Mouse (Mus musculus) heart, adult 8-10 months (tissue): Measurements from ENCODE around the gene Enkd1. TPM values are rescaled to one million over a fixed set of nuclear protein-coding genes. Genes with fewer than 3 reads are reported as not detected.

Experiments used
- DNase-seq: peaks from one replicate; pipeline ENCODE4 v3.0.0; 2022; ENCODE audit warnings: low spot score
- total RNA-seq, 4 experiments: library from RNA; stranded (reverse); gene quantifications; 2 replicates each; pipeline ENCODE4 v1.2.4; 2022

The Enkd1 gene
- total RNA-seq: 1 to 10 TPM; 1.2 to 2.7 (median 2.3) TPM

DNA sequence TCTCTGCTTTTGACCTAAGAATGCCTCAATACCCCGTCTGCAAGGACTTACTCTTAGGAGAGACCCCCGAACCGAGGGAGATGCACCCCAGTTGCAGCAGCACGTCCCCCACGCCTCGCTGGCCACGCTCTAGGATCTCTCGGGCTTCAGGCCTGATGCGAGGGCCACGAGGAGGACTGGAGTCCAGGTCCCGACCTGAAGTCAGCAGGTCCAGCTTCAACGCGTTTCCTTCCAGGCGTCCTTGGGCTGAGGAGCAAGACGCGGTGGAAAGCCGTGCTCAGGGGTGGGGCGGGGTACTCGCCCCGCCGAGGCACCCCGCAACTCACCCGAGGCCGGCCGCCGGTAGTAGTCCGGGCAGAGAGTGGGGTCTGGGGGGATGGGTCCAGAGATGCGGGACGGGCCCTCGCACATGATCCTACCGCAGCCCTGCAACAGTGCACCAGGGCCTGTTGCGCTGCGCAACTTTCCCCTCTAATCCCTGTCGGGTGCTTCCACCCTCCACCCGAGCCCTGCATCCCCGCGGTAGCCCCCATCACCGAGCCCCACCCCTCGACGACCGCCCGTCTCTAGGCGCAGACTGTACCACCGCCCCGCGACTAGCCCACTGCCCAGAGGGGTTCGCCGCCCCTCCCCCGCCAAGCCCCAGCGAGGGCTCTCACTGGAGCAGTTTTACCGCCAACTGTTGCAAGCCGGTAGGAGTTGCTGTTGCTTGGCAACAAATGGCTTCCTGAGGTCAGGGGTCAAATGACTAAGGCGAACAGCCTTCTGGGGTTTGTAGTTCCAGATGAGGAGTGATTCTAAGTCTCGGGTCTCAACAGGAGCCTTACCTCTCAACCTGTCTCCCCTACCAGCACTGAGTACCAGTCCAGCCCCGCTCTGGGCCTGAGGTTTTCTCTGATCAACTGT is at the start of gene Enkd1, which contains the start of gene 4933405L10Rik:
Enkd1 (minus strand) TSS at position 713 of the 906 bp plus-strand sequence.
4933405L10Rik (plus strand) TSS at position 158 of the 906 bp plus-strand sequence.
- peak; percentile 90 for DNase-seq

DNA sequence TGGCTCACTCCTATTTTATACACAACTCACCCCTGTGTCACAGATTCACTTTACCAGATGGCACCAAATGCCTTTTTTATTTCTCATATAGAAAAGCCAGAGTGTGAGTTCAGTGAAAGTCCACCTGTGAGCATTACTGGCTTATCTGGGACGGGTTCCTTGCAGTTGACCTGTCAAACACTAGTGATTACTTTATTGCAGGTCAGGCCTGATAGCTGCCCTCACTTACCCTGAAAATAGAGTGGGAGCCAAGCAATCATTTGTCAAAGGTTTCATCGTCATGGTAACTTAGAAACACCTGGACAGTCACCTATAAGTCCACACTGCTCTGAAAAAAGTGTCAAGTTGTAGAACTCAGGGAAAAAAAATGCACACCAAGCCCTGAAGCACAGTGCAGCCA is 46.7 kb upstream of the Enkd1 start:
- DNase-seq: no peak

DNA sequence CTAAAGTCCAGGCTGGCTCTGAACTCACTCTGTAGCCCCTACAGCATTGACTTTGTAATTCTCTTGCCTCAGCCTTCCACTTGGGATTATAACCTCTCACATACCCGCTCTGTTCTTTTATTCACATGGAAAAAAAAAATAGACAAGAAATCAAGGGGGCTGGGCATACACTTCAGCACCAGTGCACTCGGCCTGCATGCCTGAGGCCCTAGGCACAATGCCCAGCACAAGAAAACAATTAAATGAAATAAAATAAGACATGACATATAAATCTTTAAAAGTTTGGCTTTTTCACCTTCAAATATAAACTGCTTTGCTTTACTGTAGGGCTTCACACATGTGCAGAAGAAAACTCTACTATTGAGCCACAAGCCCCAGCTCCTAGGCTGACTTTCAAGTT is 45.9 kb upstream of the Enkd1 start:
- DNase-seq: no peak

DNA sequence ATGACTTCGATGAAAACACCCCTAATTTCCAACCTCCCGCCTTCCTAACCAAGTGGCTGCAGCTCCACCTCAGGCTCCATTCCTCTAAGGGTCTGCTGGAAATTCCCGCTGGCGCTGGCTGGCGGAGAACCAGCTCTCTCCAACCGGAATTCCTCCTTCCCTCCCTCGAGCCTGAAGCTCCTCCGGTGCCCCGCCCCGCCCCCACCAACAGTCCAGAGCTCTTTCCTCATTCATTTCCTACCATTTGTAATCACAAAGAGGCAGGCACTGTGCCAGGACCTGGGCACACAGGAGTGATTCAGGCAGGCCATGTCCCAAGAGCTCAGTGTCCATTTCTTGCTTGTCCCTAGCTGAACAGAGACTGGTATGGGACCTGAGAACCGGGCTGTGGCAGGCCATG is 42.6 kb upstream of the Enkd1 start:
- peak; percentile 28 for DNase-seq

DNA sequence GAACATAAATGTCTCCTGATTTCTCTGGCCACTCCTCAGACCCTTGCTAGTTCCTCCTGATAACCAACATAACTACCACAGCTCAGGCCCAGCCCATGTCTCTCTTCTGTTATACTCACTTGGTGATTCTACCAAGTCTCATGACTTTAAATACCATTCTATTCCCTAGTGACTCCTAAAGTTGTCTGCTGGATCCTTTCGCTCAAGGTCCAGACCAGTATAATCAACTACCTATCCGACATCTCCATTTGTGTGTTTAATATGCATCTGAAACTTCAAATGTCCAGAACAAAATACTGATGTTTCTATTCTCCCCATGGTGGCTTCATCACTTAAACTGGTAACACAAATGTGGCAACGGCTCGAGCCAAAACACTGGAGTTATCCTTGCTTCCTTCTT is 35.3 kb upstream of the Enkd1 start:
- DNase-seq: no peak

DNA sequence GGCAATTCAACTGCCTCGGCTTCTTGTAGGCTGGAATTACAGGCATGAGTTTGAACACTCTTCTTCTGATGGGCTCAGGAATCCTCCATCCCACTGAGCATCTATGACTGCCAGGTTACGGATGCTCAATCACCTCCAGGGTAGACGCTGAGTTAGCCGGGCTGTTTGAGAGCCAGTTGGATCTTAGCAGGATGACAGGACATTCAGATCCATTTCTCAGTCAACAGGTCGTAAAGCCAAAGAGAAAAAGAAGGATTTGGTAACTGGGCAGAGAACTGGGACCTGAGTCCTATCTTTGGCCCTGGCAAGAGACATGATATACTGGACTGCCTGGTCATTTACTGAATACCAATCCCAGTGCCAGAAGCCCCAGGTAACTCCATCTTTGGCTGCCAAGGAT is 31.2 kb upstream of the Enkd1 start:
- no peak for DNase-seq

DNA sequence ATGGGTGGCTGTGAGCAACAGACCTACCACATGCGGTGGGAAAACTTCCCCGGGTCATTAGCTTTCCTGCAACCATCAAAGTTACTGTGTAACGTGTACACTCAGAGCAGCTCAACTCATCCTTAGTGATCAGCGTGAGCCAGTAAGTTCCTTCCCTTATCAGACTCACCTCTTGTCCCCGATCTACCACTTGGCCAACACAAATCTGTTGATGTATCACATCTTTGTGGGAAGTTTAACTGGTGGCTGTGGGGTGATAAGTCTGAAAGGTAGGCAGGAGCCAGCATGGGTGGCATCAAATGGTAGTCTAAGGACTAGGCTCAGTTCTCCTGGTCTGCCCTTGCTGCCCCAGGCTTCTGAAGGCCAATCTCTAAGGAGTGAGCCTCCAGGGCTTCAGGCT is 24.2 kb upstream of the Enkd1 start:
- no peak for DNase-seq

DNA sequence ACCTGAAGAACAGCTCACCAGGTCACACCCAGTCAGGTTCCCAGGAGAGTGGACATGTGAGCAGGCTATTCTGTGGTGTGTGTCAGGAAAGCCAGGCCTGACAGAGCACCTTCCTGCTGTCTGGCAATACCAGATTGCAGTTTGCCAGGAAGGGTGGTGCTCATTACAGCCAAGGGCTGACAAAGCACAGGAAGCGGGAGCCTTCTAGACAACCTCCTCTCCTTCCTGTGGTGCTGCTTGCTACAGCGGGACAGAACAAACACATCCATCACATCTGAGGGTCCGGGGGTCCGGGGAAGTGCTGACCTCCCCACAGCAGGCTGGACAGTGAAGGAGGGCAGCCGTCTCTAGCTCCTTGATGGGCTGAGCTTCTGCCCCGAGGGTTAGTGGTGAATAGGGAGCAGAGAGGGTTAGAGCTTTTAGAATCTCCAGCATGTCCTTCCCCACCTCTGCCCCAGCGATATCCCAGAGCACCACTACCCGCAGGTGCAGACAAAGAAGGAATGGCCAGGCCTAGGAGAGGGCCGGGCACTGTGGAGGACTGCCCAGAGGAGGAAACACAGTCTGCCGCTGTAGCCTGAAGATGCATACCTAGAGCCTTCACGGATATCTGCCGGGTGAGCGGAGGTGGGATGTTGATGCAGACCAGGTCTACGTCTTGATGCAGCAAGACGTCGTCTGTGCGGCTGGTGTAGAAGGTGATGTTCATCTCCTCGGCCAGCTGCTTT is 19.6 kb upstream of the Enkd1 start:
- DNase-seq: peak; percentile 81

DNA sequence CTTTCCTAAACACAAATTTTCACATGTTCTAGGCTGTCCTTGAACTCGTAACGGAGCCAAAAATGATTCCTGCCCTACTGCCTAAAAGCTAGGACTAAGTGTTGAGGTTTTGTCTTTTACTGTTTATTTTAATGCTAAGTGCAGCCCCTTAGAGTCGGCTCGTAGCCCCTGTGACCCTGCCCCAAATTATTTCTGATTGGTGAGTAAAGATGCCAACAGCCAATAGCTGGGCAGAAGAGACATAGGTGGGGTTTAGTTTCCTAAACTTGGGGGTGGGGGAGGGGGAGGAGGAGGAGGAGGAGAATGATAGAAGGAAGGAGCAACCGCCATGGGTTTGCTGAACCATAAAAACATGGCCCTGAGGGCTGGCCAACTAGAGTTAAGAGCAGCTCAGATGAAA is 17.7 kb upstream of the Enkd1 start:
- no peak for DNase-seq

DNA sequence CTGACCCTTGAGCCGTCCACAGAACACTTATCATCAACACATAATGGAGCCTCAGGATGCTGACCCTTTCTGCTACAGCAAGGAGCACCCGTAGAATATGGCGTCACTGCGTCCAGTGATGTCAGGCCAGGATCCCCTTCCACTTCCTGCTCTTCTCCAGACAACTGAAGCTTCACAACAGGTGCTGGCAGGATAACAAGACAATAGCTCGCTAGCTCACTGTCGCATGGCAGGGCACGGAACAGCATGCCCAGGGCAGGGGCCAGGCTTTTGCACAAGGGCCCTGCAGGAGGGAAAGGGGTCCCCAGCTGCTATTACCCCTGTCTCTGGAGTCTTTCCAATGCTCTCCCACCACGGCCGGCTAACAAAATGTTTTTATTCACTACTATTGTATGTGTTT is 14.9 kb upstream of the Enkd1 start:
- DNase-seq: no peak

DNA sequence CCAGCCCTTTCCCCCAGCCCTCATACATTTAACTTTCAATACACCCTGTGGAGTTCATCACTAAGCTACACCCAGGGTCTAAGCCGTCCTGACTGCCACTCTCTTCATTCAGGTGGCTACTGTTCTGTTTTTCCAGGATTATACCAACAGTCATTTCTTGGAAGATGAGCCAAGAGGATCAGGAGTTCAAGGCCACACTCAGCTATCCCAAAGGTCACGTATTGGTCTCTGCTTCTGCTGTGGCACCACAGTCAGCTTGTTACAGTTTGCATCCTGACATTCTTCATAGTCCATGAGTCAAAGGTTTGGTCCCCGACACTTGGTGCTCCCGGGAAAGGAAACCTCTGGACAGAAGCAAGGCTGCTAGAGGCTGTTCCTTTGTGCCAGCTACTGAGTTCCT is 11.6 kb upstream of the Enkd1 start:
- DNase-seq: no peak

DNA sequence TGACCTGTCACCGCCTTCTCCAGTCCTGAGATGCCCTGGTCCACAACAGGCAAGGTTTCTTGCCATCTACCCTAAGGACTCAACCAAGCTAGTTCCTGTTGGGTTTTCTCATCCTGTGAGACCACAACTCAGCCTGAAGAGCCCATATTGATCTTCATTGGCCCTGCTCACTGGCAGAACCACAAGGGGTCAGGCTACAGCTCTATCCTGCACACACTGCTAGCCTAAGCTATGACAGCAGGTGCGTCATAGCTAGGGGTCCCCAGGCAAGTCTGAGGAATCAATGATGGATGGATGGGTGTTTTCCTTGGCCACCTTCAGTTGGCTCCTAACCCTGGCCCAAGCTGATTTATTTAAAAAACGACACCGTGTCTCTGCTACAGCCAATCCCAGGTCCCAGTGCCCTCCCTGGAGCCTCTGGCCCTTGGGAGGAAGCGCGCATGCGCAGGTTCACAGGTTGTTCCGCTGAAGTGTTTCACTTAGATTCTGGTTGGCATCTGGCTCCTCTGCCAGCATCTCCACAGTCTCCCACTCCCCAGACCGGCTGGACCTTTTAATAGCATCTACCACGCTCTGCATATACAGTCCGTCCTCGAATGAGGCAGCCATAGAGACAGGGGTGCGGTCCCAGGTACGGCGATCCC is 8.4 kb upstream of the Enkd1 start:
- DNase-seq: no peak

DNA sequence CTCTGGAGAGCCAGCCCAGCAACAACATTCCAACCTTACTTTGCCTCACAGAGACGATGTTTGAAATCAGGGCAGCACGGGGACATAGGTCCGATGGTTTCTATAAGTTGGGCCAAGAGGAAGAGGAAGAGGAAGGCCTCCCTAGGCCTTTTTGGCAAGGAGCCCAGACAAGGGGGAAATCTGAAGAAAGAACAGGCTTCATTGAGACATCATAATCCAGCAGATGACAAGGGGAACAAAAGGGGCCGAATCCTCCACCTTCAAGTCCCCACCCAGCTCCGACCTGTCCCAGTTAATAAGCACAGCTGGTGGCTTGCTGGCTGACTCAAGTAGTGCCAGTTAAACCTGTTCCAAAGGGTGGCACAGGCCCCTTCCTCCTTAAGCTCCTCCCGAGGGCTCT is 7.0 kb upstream of the Enkd1 start:
- DNase-seq: peak; percentile 47

DNA sequence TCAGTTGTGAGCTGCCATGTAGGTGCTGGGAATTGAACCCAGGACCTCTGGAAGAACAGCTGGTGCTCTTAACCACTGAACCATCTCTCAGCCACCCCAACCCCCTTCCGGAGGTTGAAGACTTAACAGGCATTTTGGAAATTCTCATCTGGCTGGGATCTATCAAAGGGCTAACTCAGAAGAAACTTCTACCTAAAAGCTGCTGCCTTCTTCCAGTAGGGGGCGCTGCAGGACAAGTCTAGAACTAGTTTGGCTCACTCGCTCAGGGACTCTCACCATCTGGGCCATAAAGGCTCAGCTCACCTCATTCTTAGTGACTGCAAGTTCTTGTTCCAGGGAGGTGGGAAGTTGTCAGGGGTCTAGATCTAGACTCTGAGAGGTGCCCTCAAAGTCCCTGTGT is 6.1 kb upstream of the Enkd1 start:
- peak; percentile 89 for DNase-seq

DNA sequence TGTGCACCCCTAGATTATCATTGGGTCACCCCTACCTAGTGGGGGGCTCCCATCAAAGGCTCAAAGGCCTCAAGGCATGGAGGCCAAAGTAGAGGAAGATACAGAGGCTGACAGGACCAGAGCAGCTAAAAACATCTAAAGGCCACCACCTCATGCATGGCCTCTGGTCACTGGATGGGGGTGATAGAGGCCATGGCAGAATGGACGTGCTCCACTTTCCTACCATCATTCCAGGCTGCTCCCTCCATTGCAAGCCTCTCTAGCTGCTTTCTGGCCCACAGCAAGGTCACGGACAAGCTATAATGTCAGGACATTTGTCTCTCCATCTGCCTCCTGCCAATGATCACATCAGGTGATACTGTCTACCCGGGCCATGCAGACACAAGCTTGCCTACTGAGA is 4.3 kb upstream of the Enkd1 start:
- DNase-seq: no peak

DNA sequence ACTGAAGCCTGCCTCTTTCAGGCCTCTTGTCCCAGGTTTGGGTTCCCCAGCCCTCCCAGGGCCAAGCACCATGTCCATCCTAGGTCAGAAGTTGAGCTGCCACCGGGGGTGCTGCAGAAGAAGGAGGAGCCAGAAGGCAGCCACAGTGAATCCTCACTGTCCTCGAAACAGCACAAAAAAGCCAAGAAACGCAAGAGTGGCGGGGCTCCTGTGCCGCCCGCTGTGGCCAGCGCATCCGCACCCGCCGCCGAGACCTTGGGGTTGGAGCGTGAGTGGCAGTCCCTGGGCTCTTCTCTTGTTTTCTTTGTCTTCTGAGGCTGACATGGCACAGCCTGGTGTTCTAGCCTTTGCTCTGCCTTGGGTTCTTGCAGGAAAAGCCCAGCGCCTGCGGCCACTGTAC is 1.3 kb upstream of the Enkd1 start:
- DNase-seq: no peak

DNA sequence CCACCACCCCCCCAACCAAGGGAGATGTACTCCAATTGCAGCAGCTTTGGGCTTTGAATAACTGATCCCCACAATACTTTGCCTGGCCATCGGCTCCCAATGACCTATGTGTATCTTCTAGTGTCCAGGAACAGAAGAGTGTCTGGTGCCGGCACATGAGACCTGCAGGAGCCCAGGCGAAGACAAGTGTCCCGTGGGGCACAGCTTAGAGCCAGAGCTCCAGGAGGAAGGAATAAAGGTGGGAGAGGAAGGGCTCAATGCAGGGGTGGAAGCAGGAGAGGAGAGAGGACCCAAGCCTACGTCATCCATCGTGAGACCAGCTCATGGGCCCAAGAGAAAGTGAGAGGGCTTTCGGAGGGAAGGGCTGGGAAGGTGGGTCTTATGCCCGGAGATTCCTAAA is 665 bp upstream of the Enkd1 start:
- DNase-seq: no peak

DNA sequence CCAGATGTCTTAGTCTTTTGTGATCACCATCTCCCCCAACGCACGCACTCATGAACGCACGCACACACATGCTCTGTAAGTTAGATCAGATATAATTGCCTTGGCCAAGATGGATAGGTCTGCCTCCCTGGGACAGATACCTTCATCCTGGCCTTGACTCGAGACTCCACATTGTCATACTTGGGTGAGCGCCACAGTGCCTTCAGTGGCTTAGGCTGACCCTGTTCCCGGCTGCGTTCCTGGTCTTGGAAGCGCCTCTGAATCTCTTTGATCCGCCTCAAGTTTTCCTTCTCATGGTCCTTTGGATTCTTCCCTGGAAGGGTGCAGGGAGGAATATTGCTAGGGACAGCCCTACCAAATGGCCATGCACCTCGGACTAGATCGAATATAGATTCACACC is 1.6 kb downstream of the Enkd1 start:
- DNase-seq: no peak

DNA sequence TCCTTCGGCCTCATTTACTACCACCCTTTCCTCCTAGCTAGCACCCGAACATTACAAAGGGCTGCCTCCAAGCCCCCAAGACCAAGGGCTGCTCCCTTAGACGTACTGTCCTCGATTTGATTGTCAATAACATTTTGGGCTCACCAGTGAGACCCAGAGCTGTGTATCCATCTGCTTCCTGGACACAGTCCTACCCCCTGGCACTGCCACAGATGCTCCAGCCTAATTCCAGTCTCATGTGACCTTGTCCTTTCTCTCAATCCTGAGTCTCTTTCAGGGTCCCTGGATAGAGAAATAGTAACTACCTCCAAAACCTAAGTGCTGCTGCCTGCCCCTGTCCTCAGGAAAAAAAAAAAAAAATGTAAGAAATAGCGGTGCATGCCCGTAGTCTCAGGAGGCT is 3.1 kb downstream of the Enkd1 start:
- no peak for DNase-seq

DNA sequence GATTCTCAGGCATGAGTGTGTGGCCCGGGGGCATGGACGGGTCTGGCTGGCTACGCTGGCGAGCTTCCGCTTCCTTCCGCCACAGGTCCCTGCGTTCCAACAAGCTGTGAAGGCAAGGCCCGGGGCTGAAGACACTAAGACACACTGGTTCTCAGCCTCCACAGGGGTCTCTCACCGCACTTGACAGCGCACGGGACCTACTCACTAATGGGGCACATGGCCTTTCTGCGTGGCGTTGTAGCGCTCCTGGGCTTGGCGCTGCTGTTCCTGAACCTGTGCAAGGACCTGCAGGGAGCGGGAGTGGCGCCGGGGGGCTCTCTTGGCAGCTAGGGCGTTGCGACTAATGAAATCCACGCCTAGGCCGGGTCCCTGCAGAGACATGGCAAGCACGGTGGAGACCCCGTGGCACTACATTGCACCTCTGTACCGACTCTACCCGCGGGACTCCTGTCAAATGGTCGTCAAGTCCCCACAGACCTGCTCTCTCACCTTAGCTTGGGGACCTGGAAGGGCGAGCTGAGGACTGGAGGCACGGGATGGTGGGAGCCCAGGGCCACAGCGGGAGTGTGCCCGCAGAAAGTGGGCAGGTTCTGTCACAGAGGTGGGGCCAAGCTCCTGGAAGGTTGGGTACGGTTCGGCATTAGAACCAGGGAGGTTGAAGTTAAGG is 3.7 kb downstream of the Enkd1 start:
- no peak for DNase-seq

DNA sequence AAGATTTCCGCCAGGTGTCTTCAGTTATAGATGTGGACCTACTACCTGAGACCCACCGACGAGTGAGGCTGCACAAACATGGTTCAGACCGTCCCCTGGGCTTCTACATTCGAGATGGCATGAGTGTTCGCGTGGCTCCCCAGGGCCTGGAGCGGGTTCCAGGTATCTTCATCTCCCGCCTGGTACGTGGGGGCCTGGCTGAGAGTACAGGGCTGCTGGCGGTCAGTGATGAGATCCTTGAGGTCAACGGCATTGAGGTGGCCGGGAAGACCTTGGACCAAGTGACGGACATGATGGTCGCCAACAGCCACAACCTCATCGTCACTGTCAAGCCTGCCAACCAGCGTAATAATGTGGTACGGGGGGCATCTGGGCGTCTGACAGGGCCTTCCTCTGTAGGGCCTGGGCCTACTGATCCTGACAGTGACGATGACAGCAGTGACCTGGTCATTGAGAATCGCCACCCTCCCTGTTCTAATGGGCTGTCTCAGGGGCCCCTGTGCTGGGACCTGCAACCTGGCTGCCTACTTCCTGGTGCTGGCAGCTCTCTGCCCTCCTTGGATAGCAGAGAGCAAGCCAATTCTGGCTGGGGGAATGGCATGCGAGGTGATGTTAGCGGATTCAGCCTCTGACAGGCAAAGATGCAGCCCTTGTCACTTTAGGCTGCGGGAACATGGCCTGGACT is 5.1 kb downstream of the Enkd1 start:
- DNase-seq: no peak
